Mouse (Mus musculus): ENCODE data around the gene Camkk2. TPM values are rescaled to one million over a fixed set of nuclear protein-coding genes. Genes with fewer than 3 reads are reported as not detected.

The Camkk2 gene
- total RNA-seq, 2 experiments from 2014 or later = 26.7 to 36.4 TPM

GRCm38 (mm10) chr5:122702156-122702555, 77.1 kb downstream of the Camkk2 start:
- no peak for DNase-seq (ENCODE audit: low spot score in 2 of 2)

GRCm38 (mm10) chr5:122700837-122701212, 78.4 kb downstream of the Camkk2 start:
- no peak for DNase-seq (ENCODE audit: low spot score in 2 of 2)

DNA sequence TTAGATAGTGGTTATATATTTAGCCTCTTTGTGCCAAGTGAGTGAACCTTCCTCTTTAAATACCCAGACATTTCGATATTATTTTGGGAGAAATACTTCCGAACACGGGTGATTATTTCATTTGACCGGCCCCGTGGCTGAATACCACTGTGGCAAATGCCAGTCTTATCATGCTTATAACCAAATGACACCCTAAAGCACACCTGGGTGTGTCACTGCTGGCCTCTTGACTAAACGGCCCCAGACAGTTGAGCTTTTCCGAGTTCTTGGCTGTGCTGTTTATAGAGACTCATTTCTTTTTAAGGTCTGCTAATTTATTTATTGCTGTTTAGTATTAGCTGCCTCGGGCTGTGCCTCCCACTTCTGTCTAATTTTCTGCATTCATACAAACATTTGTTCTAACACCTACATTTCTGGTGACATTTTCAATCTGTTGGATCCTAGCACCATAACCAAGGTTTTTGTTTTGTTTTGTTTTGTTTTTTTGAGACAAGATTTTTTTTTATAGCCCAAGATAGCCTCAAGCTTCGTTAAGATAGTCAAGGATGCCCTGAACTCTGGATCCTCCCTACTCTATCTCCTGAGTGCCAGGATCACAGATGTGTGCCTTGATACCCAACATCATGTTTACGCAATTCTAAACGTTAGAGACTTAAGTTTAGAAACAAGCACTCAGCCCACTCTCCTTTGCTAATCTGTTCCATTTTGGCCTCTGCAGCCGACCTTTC, 78.9 kb downstream of the Camkk2 start:
- DNase-seq (ENCODE audit: low spot score in 2 of 2) = no peak

GRCm38 (mm10) chr5:122698701-122699060, 80.5 kb downstream of the Camkk2 start:
- DNase-seq (ENCODE audit: low spot score in 2 of 2) = no peak

- DNase-seq (ENCODE audit: low spot score in 2 of 2) = no peak
Measured at GRCm38 (mm10) chr5:122698041-122698700, 81.0 kb downstream of the Camkk2 start.

DNA sequence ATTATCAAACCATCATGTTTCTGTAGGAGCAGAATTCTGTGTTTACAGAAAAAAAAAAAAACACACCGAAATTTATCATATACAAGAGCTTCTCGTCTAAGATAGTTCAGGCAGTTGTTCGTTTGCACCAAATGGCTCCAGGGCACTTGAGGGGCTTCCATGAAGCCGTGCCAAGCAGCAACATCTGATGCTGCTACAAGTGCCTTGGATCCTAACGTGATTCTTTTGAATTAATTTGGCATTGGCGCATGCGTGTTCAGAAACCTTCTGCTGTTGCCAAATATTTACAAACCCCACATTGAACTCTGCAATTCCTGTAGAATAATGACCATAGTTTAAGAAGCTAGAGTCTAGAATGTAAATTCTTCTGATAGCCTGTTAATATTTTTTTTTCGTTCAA, 83.7 kb downstream of the Camkk2 start:
- DNase-seq (ENCODE audit: low spot score in 2 of 2) = no peak

DNA sequence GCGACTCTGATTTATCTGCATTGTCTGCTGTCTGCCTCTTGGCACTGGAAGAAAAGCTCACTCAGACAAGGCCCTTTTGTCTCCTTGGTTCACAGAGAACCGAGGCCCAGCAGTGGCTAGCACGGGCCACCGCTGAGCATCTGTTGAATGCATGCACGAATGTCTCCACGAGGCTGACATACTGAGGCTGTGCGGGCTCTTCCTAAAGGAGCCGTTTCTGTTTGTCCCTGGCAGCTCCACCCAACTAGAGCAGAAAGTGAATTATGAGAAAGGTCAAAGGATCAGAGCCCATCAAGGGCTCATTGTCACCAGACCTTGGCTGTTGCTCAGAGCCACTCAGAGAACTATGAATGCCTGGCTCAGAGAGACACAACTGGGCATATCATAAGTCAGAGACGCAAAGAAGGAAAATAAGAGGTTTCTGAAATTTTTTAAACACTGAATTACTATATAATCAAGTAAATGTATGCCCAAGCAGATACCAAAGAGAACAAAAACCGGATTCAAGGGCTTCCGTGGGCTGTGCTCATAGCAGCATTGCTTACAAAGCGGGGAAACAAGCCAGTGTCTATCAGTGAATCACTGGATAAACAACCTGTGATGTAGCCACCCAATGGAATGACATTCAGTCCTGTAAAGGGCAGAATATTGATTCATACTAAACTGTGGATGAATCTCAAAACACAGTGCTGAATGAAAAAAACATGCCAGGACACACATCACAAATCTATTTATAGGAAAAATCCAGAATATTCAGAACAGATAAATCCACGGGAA, 85.6 kb downstream of the Camkk2 start:
- DNase-seq (ENCODE audit: low spot score in 2 of 2) = peak in 1 of 2 experiments; percentile 19

- no peak for DNase-seq (ENCODE audit: low spot score in 2 of 2)
Measured at GRCm38 (mm10) chr5:122690486-122690885, 88.7 kb downstream of the Camkk2 start.

DNA sequence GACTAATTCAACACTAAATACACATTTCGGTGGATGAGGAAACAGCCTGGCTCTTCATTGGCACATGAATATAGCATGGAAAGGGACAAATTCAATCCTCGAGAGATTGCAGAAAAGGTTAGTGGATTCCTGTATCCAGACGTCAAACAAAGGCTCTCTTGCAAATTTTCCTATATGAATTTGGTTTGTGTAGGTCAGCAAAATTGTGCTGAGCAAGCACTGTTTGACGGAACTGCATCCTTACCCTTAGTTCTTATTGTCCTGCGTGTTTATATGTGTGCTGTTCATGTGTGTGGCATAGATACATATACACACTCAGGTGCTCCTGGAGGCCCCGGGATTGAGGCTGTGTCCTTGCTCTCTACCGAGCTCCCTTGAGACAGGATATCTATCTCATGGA, 90.1 kb downstream of the Camkk2 start:
- DNase-seq (ENCODE audit: low spot score in 2 of 2) = no peak

- DNase-seq (ENCODE audit: low spot score in 2 of 2) = no peak
Measured at GRCm38 (mm10) chr5:122687391-122687790, 91.8 kb downstream of the Camkk2 start.

GRCm38 (mm10) chr5:122683926-122684325, 95.3 kb downstream of the Camkk2 start:
- no peak for DNase-seq (ENCODE audit: low spot score in 2 of 2)

- no peak for DNase-seq (ENCODE audit: low spot score in 2 of 2)
Measured at GRCm38 (mm10) chr5:122681276-122681675, 97.9 kb downstream of the Camkk2 start.

Small RNA genes within 50 kb of the gene (microRNA-seq; reads per million reads assigned to microRNA genes)
- 0 to 0.47 reads per million in 2 experiments for gene Mir8115 (ENCODE audit: borderline number of aligned reads in 2 of 2)

Other genes with a start within 250 kb of the Camkk2 start
- gene Ift81, start 164.9 kb downstream of the Camkk2 start, total RNA-seq (2021) = 10 to 100 TPM; 10.9 to 18.3 TPM
- 1 to 10 TPM; 1.6 to 4.0 TPM for gene P2rx7, start 135.5 kb downstream of the Camkk2 start, total RNA-seq (2021)
- gene P2rx4, start 71.9 kb downstream of the Camkk2 start, total RNA-seq (2021) = 10 to 100 TPM; 36.2 to 41.3 TPM
- 100 to 1,000 TPM; 148 to 156 TPM for gene Anapc5, start 41.9 kb upstream of the Camkk2 start, total RNA-seq (2021)
- gene Rnf34, start 70.6 kb upstream of the Camkk2 start, total RNA-seq (2021) = 10 to 100 TPM; 15.9 to 26.0 TPM
- 10 to 100 TPM; 13.0 to 13.7 TPM for gene Kdm2b, start 210.4 kb upstream of the Camkk2 start, total RNA-seq (2021)
- gene Orai1, start 235.7 kb upstream of the Camkk2 start, total RNA-seq (2021) = 10 to 100 TPM; 10.1 to 11.0 TPM